Mouse (Mus musculus) G1E (cell line): Measurements from ENCODE around the gene Slc9a8. TPM values are rescaled to one million over a fixed set of nuclear protein-coding genes. Genes with fewer than 3 reads are reported as not detected.
"Not testable (repeated sequence)": the region's sequence is repeated elsewhere in the genome, so short reads cannot be mapped to it uniquely, and the experiment has no call there.

ENCODE experiments used
- ATAC-seq: 2 replicates; pipeline ENCODE4 v1.8.0; 2016; ENCODE audit warnings: mild to moderate bottlenecking; ENCODE audit not compliant: insufficient number of reproducible peaks, poor library complexity, low FRiP score, severe bottlenecking; ENCODE audit errors: extremely low read depth
- DNase-seq: peaks from one replicate; pipeline ENCODE4 v3.0.0; 2012; ENCODE audit warnings: low spot score
- H3K27me3 ChIP-seq: 2 replicates; pipeline ENCODE4 v1.6.1; 2012; ENCODE audit warnings: mild to moderate bottlenecking, low read length, inconsistent platforms; ENCODE audit not compliant: insufficient read depth
- H3K36me3 ChIP-seq: replicated peaks from 2 replicates; pipeline ENCODE3; 2012; ENCODE audit warnings: mild to moderate bottlenecking, inconsistent platforms
- H3K4me1 ChIP-seq: 2 replicates; pipeline ENCODE4 v1.6.1; 2012; ENCODE audit warnings: low read depth, low read length, inconsistent platforms, mixed read lengths; ENCODE audit not compliant: insufficient read depth
- H3K4me3 ChIP-seq: 2 replicates; pipeline ENCODE4 v1.5.1; 2012; ENCODE audit warnings: low read depth, mild to moderate bottlenecking, inconsistent platforms, low read length, moderate library complexity, mixed read lengths
- H3K9me3 ChIP-seq: replicated peaks from 2 replicates; pipeline ENCODE4 v1.6.1; 2012; ENCODE audit warnings: inconsistent platforms
- CTCF ChIP-seq: IDR thresholded peaks from 2 replicates; pipeline ENCODE4 v1.5.1; 2012; ENCODE audit warnings: low read depth, low read length, inconsistent platforms, mixed read lengths
- GATA1 ChIP-seq: IDR thresholded peaks from 2 replicates; pipeline ENCODE4 v1.6.1; 2012; ENCODE audit warnings: borderline replicate concordance, low read length, inconsistent platforms, mixed read lengths
- GATA2 ChIP-seq: IDR thresholded peaks from 2 replicates; pipeline ENCODE4 v1.6.1; 2012; ENCODE audit warnings: low read depth, low read length, inconsistent platforms, borderline replicate concordance
- POLR2AphosphoS5 ChIP-seq: IDR thresholded peaks from 2 replicates; pipeline ENCODE4 v1.6.1; 2012; ENCODE audit warnings: low read depth, low read length, inconsistent platforms; ENCODE audit not compliant: insufficient replicate concordance
- TAL1 ChIP-seq: conservative IDR thresholded peaks from 2 replicates; pipeline ENCODE4 v1.6.1; 2012; ENCODE audit warnings: low read depth, low read length, inconsistent platforms, mixed read lengths
- polyA plus RNA-seq: library from polyadenylated mRNA; stranded (reverse); fragments of >175 nt; gene quantifications from 2 replicates; pipeline ENCODE4 v1.2.3, GENCODE M21; 2012
- total RNA-seq, 2 experiments: library from RNA; stranded (forward) in 1 of 2; stranded (reverse) in 1 of 2; fragments of 200-1000 nt in 1 of 2; fragments of >200 nt in 1 of 2; fragmentation: Nextera tagmentation in 1 of 2; gene quantifications; 2 replicates each; pipeline ENCODE4 v1.2.3; 2014 to 2017

The Slc9a8 gene
- total and polyA plus RNA-seq, 3 experiments: 13.2 to 90.4 (median 24.4) TPM

GRCm38 (mm10) chr2:167386456-167386855 is 35.1 kb upstream of the Slc9a8 start:
- Histone ChIP-seq H3K27me3 (peaks cover 4% of the 10 kb centered on the region; the same call in 1 of the 2 replicates), H3K4me1 (no peaks in the 10 kb centered on the region), H3K9me3 (no peaks in the 10 kb centered on the region), H3K4me3 (no peak overlapping the region), H3K36me3 (no peaks in the 10 kb centered on the region)
- ATAC-seq (no peak), DNase-seq (no peak)
- TF ChIP-seq TAL1 (no peak), GATA1 (no peak), POLR2AphosphoS5 (no peak), GATA2 (no peak), CTCF (no peak)

DNA sequence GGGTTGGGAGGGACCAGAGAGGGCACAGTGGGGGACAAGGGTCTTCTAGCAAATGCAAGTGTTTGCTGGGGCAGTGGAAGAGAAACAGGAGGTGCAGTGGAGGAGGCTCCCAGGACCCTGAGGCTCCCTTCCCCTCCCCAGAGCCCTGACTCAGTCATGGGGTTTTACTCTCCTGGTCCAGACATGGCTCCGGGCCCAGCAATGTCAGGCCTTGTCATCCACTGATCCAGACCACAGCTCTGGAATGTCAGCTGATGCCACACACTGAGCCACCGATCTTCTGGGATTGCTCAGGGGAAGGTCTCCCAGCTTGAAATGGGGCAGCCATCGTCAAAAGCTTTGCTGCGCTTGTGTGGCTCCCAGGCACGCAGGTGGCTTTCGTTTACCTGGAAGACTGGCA is 34.5 kb upstream of the Slc9a8 start:
- peaks cover 4% of the 10 kb centered on the region; the same call in 1 of the 2 replicates for H3K27me3 ChIP-seq
- ATAC-seq (no peak), DNase-seq (no peak)
- H3K4me3 ChIP-seq: no peak overlapping the region
- H3K36me3 ChIP-seq: no peaks in the 10 kb centered on the region
- no peaks in the 10 kb centered on the region for H3K9me3 ChIP-seq
- no peaks in the 10 kb centered on the region for H3K4me1 ChIP-seq
- TF ChIP-seq GATA2 (no peak), TAL1 (no peak), POLR2AphosphoS5 (no peak), GATA1 (no peak), CTCF (no peak)

- TF ChIP-seq GATA2 (no peak), POLR2AphosphoS5 (no peak), GATA1 (no peak), TAL1 (no peak), CTCF (no peak)
- no peaks in the 10 kb centered on the region for H3K27me3 ChIP-seq
- ATAC-seq (no peak), DNase-seq (no peak)
- no peak overlapping the region for H3K4me3 ChIP-seq
- no peaks in the 10 kb centered on the region for H3K4me1 ChIP-seq
- H3K9me3 ChIP-seq: no peaks in the 10 kb centered on the region
- H3K36me3 ChIP-seq: no peaks in the 10 kb centered on the region
These were observed 27.1 kb upstream of the Slc9a8 start for GRCm38 (mm10) chr2:167394426-167394825.

DNA sequence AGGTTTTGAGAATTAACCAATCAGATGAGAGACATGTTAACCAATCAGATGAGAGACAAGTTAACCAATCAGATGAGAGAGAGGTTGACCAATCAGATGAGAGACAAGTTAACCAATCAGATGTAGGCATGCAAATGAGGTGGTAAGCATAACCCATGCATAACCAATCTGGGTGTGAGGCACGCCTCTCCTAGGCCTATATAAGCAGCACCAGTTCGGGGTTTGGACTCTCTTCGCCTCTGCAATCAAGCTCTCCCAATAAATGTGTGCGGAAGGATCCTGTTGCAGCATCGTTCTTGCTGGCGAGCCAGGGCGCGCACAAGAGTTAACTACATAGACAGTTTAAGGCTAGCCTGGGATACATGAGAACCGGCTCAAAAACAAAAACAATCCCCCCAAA is 25.1 kb upstream of the Slc9a8 start:
- H3K27me3 ChIP-seq, DNase-seq, H3K9me3 ChIP-seq, H3K4me3 ChIP-seq, ATAC-seq, H3K4me1 ChIP-seq, H3K36me3 ChIP-seq: not testable (repeated sequence)

DNA sequence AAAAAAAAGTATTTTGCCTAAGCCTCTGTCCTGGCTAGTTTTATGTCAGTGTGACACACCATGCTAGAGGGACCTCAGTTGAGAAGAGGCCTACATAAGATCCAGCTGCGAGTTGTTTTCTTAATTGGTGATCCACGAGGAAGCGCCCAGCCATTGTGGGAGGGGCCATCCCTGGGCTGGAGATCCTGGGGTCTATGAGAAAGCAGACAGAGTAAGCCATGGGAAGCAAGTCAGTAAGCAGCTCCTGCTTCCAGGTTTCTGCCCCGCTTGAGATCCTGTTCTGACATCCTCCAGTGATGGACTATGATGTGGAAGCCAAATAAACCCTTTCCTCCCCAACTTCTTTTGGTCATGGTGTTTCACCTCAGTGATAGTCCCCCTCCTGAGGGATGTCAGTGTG is 22.5 kb upstream of the Slc9a8 start:
- Histone ChIP-seq H3K36me3 (no peaks in the 10 kb centered on the region), H3K9me3 (no peaks in the 10 kb centered on the region), H3K4me3 (no peak overlapping the region), H3K27me3 (peaks cover 7% of the 10 kb centered on the region), H3K4me1 (no peaks in the 10 kb centered on the region)
- DNase-seq (no peak), ATAC-seq (no peak)
- TF ChIP-seq CTCF (no peak), GATA1 (no peak), POLR2AphosphoS5 (no peak), GATA2 (no peak), TAL1 (no peak)

GRCm38 (mm10) chr2:167399646-167400045 is 21.9 kb upstream of the Slc9a8 start:
- no peak overlapping the region for H3K4me3 ChIP-seq
- ATAC-seq (no peak), DNase-seq (no peak)
- no peak for TF ChIP-seq CTCF
- TF ChIP-seq TAL1: no peak
- no peak for TF ChIP-seq GATA1
- no peak for TF ChIP-seq POLR2AphosphoS5
- no peak for TF ChIP-seq GATA2
- H3K27me3 ChIP-seq: peaks cover 10% of the 10 kb centered on the region
- no peaks in the 10 kb centered on the region for H3K9me3 ChIP-seq
- H3K4me1 ChIP-seq: no peaks in the 10 kb centered on the region
- no peaks in the 10 kb centered on the region for H3K36me3 ChIP-seq

GRCm38 (mm10) chr2:167403085-167403484 is 18.4 kb upstream of the Slc9a8 start:
- no peaks in the 10 kb centered on the region for H3K9me3 ChIP-seq
- ATAC-seq (no peak), DNase-seq (no peak)
- H3K4me1 ChIP-seq: no peaks in the 10 kb centered on the region
- H3K36me3 ChIP-seq: no peaks in the 10 kb centered on the region
- TF ChIP-seq POLR2AphosphoS5 (no peak), CTCF (no peak), TAL1 (no peak), GATA1 (no peak), GATA2 (no peak)
- H3K27me3 ChIP-seq: peaks cover 25% of the 10 kb centered on the region
- H3K4me3 ChIP-seq: no peak overlapping the region
